Mouse (Mus musculus): ENCODE data around the gene Gm11146.

GRCm38 (mm10) chr16:77562852-77563251 lies 39.0 kb downstream of the Gm11146 start:
- TF ChIP-seq CTCF (IDR thresholded peaks at IDR 0.05; ENCODE audit: extremely low read depth, insufficient read depth, low read length) (no peak), POLR2A (IDR thresholded peaks at IDR 0.05; ENCODE audit: extremely low read depth, insufficient read depth, low read length) (no peak)

Data from cortical plate, adult 2 months (tissue).